Mouse (Mus musculus): ENCODE measurements around the gene Asic5. TPM values are rescaled to one million over a fixed set of nuclear protein-coding genes. Genes with fewer than 3 reads are reported as not detected.

The Asic5 gene
- not detected for polyA plus RNA-seq (2021)

DNA sequence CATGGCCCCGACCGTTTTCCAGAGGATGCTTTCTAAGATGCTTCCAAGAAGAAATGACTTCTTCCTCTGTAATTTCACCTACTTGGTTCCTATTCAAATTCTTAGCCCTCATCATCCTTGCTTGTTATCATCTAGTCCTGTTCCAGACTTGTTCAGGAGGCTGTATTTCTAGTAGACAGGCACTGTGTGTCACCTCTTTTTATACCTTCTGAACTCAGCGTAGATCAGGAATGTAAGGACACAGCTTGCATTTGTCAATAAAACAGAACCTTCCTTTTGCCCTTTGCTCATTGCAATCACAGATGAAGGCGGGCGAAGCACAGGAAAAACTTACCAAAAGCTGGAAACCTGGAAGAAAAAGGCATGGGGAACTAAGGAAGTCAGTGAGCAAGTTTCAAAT lies at the start of gene Asic5:
Asic5 (plus strand) TSS at position 301 of the 400 bp plus-strand sequence.
- CTCF ChIA-PET = no interaction called here
- ATAC-seq (no peak), DNase-seq (ENCODE audit: low read depth, low spot score) (no peak)
- POLR2A ChIA-PET = no interaction called here
- TF ChIP-seq CTCF (IDR thresholded peaks at IDR 0.05) = no peak
- peaks cover 81% of the 10 kb centered on the region for H3K27me3 ChIP-seq
- in situ Hi-C loops (cut with MboI; ENCODE audit: low pct_unique_long_range_greater_than_20kb) = no loop called here

DNA sequence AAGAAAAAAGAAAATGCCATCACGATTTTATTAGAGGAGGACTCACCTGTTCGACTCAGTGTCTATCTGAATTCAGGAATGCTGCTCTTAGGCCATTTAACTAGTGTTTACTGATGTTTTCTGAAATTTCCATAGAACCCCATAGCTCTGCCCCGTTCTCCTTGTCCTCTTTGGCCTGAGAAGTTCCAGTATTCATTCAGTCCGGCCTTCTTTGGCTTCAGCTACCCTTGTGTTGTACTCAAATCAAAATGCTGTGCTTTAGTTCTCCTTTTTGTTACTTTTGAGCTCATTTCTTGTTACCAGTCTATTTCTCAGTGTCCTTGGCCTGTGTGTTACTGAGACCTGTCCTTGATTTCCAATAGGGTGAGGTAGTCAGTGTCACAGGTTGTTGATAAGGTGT lies 48.7 kb upstream of the Asic5 start:
- in situ Hi-C loops (cut with MboI; ENCODE audit: low pct_unique_long_range_greater_than_20kb) = no loop called here
- DNase-seq (ENCODE audit: low read depth, low spot score) = no peak
- no peak for TF ChIP-seq CTCF (IDR thresholded peaks at IDR 0.05)
- ChIA-PET CTCF (interaction anchor here (1.0 to 5.0 kb wide), 15 partner anchors 9 to 973 kb away, joined by 3 to 35 read pairs (median 3); no protein-coding TSS in a partner anchor), POLR2A (no interaction called here)
- ATAC-seq = no peak
- no peaks in the 10 kb centered on the region for H3K27me3 ChIP-seq

DNA sequence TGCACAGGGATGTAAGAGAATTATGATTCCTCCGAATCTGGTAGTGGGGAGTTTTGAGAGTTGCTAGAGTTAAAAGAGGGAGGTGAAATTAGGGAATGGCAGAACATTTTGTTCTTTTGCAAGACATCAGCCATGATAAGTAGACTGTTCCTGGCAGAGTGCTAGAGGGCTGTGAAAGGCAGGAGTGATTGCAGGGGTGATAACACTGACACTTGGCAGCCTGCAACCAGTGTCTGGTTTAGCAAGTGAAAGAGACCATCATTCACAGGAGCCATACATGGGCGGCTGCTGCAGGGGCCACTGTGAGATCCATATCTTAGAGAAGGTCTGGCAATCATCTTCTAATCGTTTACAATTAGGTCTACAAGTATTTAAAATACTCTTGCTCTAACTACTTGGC lies 43.2 kb upstream of the Asic5 start:
- in situ Hi-C loops (cut with MboI; ENCODE audit: low pct_unique_long_range_greater_than_20kb) = no loop called here
- ATAC-seq (no peak), DNase-seq (ENCODE audit: low read depth, low spot score) (no peak)
- ChIA-PET POLR2A (interaction anchor here (0.6 kb wide), 1 partner anchor 29 kb away, joined by 6 read pairs; no protein-coding TSS in a partner anchor), CTCF (no interaction called here)
- H3K27me3 ChIP-seq = no peaks in the 10 kb centered on the region
- TF ChIP-seq CTCF (IDR thresholded peaks at IDR 0.05) = no peak

DNA sequence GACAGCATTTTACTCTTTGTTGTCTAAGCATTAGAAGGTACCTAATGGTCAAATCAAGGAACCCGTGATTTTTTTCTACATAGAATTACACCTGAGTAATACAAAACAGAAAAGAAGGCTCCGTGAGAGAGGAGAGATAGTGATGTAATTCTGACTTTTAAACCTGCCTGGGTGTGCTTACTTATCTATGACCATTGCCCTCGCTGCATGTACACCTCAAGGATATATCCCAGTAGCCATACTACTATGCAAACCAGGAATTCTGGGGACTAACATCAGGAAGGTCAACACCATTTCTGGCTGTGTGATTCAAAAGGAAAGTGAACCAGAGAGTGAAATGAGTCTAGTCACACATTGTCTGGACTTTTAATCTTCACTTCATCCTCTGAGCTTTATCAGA lies 39.7 kb upstream of the Asic5 start:
- POLR2A ChIA-PET = no interaction called here
- CTCF ChIA-PET = interaction anchor here (0.7 to 3.3 kb wide), 2 partner anchors 10 to 804 kb away, joined by 3 to 16 read pairs; partner anchors contain the start of gene Ctso

DNA sequence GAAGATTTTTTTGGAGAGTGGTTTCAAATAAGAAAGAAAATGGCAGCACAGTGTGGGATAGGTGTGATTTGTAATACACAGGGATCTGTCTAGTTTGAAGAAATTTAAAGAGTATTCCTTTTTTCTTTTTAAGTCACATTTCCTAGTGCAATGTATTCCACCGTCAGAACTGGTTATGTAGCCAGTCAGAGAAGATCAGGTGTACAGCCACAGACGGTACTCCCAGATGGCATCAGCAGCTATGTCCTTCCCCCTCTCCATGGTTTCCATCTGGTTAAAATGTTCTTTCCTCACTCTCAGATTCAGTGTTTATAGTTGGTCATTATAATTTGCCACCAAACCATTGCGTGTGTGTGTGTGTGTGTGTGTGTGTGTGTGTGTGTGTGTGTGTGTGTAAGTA lies 39.0 kb upstream of the Asic5 start:
- ATAC-seq (no peak), DNase-seq (ENCODE audit: low read depth, low spot score) (no peak)
- in situ Hi-C loops (cut with MboI; ENCODE audit: low pct_unique_long_range_greater_than_20kb) = no loop called here
- POLR2A ChIA-PET = no interaction called here
- CTCF ChIA-PET = interaction anchor here (0.7 to 3.3 kb wide), 3 partner anchors 11 to 804 kb away, joined by 3 to 16 read pairs (median 3); partner anchors contain the start of gene Ctso
- H3K27me3 ChIP-seq = no peaks in the 10 kb centered on the region
- no peak for TF ChIP-seq CTCF (IDR thresholded peaks at IDR 0.05)

More for the DNA sequence above, 39.7 kb upstream of the Asic5 start:
- no peak for DNase-seq (ENCODE audit: low read depth, low spot score)
- no peak for TF ChIP-seq CTCF (IDR thresholded peaks at IDR 0.05)
- no peak for ATAC-seq
- H3K27me3 ChIP-seq = no peaks in the 10 kb centered on the region
- in situ Hi-C loops (cut with MboI; ENCODE audit: low pct_unique_long_range_greater_than_20kb) = no loop called here

DNA sequence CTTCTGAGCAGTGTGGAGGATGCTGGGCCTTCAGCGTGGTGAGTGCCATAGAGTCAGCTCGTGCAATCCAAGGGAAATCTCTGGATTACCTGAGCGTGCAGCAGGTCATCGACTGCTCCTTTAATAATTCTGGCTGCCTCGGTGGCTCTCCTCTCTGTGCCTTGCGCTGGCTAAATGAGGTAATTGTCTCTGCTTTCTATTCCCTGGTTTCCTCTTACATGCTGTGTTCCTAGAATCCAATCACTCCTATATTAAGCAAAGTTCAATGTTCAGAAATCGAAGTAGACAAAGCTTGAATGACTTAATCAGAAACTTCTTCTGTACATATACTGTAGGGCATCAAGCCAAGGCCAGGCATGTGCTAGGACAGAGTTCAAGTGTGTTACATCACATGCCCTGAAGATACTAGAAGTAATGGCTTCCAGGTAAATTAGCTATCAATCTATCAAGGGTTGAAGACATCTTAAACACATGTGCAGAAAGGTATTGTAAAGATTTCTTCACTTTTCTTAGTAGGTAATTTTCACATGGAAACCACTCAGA lies 37.2 kb upstream of the Asic5 start:
- POLR2A ChIA-PET = no interaction called here
- no peak for TF ChIP-seq CTCF (IDR thresholded peaks at IDR 0.05)
- in situ Hi-C loops (cut with MboI; ENCODE audit: low pct_unique_long_range_greater_than_20kb) = no loop called here
- ATAC-seq (no peak), DNase-seq (ENCODE audit: low read depth, low spot score) (no peak)
- H3K27me3 ChIP-seq = no peaks in the 10 kb centered on the region
- CTCF ChIA-PET = interaction anchor here (0.8 to 1.2 kb wide), 3 partner anchors 12 to 23 kb away, joined by 3 read pairs; partner anchors contain the start of gene Ctso

DNA sequence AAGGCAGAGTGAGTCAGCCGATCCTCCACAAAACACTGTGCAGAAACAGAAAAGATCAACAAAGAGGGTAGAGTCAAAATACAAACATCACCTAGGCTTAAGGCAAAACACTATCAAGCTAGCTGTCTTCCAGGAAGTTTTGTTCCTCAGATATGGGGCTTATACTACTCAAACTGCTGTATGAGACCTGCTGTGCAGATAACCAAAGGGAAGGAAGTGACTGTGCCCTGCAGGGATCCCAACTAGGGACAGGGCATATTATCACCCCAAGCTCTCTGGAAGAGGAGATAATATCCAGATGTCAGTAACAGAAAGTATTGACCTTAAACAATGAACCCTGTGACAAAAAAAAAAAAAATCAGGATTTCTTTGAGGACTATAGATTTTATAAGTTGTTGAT lies 33.0 kb upstream of the Asic5 start:
- in situ Hi-C loops (cut with MboI; ENCODE audit: low pct_unique_long_range_greater_than_20kb) = no loop called here
- TF ChIP-seq CTCF (IDR thresholded peaks at IDR 0.05) = no peak
- POLR2A ChIA-PET = no interaction called here
- no peak for DNase-seq (ENCODE audit: low read depth, low spot score)
- ATAC-seq = no peak
- CTCF ChIA-PET = no interaction called here
- H3K27me3 ChIP-seq = no peaks in the 10 kb centered on the region

DNA sequence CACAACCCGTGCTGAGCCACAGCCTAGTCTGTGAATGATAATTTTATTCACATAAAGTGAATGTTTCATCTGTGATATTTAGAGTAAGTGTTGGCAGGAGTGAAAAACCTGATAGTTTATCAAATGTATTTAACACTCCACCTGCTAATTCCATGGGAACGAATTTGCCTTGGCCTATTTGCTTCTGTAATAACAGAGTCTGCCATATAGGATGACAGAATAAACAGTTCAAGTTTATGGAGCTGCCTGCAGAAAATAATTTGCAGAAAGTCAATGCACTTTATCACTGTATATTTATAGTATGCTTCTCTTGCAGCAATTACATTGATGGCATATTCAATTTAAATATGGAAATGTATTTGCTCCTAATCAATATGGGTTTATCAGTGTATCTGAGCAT lies 30.3 kb upstream of the Asic5 start:
- ATAC-seq = no peak
- in situ Hi-C loops (cut with MboI; ENCODE audit: low pct_unique_long_range_greater_than_20kb) = no loop called here
- DNase-seq (ENCODE audit: low read depth, low spot score) = no peak
- ChIA-PET CTCF (no interaction called here), POLR2A (no interaction called here)
- no peaks in the 10 kb centered on the region for H3K27me3 ChIP-seq
- TF ChIP-seq CTCF (IDR thresholded peaks at IDR 0.05) = no peak

DNA sequence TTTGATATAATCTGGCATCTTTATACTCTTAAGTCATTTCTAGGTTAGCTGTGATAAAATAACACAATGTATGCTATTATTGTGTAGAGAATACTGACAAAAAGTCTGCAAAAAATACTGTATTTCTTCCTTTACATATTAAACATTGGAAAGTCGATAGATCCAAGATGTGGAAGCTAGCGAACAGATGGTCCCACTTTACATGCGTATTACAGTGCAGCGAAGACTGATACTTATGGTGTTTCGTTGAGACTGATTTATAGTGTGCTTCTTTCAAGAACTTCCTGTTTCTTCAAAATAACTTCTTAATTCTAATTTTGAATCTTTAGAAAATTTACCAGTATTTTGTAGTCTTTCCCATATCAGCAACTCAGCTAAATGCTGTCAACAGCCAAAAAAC lies 24.6 kb upstream of the Asic5 start:
- TF ChIP-seq CTCF (IDR thresholded peaks at IDR 0.05) = no peak
- no peak for ATAC-seq
- no peak for DNase-seq (ENCODE audit: low read depth, low spot score)
- ChIA-PET POLR2A (interaction anchor here (0.7 kb wide), 1 partner anchor 16 kb away, joined by 3 read pairs; no protein-coding TSS in a partner anchor), CTCF (interaction anchor here (1.0 kb wide), 1 partner anchor 14 kb away, joined by 3 read pairs; no protein-coding TSS in a partner anchor)
- no peaks in the 10 kb centered on the region for H3K27me3 ChIP-seq
- in situ Hi-C loops (cut with MboI; ENCODE audit: low pct_unique_long_range_greater_than_20kb) = no loop called here

DNA sequence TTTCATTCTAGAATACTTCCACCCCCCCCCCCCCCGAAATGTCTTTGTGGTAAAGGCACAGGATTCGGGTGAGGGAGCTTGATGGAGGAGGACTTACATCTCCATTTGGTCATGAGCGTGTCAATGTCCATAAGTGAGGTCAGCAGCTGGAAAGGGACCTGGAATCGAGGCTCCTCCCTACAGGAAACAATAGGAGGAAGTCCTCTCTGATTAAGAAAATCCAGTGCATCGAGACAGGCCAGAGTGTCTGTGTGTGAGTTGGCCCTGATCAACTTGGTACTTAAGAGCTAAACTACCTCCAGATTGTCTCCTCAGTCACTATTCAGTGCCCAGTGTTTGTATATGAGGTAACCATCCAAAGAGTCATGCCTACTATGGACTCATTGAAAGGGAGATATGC lies 20.8 kb upstream of the Asic5 start:
- H3K27me3 ChIP-seq = peaks cover 31% of the 10 kb centered on the region
- ChIA-PET CTCF (no interaction called here), POLR2A (no interaction called here)
- no peak for ATAC-seq
- TF ChIP-seq CTCF (IDR thresholded peaks at IDR 0.05) = no peak
- DNase-seq (ENCODE audit: low read depth, low spot score) = no peak
- in situ Hi-C loops (cut with MboI; ENCODE audit: low pct_unique_long_range_greater_than_20kb) = no loop called here

DNA sequence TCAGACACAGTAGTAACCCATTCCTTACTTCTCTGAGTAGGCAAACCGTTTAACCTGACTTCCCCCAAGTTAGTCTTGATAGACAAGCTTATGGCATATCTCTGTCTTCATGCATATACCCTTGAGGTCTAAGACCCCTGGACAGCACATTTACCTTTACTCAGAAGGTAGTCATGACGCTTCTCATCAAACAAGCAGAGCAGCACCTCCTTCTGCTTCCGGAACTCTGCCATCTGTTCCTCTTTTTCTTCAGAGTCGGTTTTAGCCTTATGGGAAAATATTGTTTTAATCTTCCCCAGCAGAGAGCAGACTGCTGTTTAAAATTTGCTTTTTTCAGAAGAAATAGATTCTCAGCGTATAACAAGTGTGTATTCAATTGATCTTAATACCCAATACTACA lies 18.3 kb upstream of the Asic5 start:
- ChIA-PET POLR2A (no interaction called here), CTCF (no interaction called here)
- H3K27me3 ChIP-seq = peaks cover 55% of the 10 kb centered on the region
- no peak for TF ChIP-seq CTCF (IDR thresholded peaks at IDR 0.05)
- ATAC-seq (no peak), DNase-seq (ENCODE audit: low read depth, low spot score) (no peak)
- in situ Hi-C loops (cut with MboI; ENCODE audit: low pct_unique_long_range_greater_than_20kb) = no loop called here

DNA sequence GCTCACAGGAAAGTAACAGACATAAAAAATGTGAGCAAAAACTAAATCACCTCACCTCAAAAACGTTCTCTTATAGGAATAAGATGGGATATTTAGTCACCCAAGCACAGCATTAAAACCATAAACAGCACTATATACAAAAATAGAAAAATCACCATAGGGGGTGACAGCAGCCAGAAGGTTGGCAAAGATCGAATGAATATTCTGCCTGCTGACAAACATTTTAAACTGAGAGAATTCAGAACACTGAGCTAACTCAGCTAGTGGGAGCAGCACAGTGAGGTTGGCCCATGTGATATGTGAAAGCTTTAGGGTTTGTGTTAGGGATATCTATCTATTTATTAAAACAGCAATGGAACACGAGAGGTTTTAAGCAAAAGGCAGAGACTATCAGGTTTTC lies 17.5 kb upstream of the Asic5 start:
- DNase-seq (ENCODE audit: low read depth, low spot score) (no peak), ATAC-seq (no peak)
- in situ Hi-C loops (cut with MboI; ENCODE audit: low pct_unique_long_range_greater_than_20kb) = no loop called here
- POLR2A ChIA-PET = no interaction called here
- H3K27me3 ChIP-seq = peaks cover 62% of the 10 kb centered on the region
- TF ChIP-seq CTCF (IDR thresholded peaks at IDR 0.05) = no peak
- CTCF ChIA-PET = interaction anchor here (1.0 kb wide), 1 partner anchor 17 kb away, joined by 3 read pairs; no protein-coding TSS in a partner anchor
